Mouse (Mus musculus): ENCODE results near the gene Msn.

DNA sequence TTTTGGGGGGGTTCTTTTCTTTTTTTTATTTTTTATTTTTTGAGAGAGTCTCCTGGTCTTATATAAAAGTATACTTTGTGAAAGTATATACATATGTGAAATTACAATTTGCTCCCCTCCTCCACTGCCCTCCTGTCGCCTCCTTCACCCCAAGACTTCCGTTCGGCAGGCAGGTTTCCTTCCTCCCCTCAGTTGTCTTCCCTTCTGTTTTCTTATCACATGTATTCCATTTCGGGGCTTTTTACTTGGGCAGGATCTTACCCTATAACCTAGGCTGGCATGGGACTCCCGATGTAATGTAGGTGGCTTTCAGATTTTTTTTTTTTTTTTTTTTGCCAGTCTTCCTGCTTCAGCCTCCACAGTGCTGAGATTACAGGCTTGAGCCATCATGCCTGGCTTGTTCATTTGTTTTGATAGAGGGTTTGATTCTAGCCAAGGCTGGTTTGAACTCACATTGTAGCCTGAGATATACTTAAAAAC, 1.7 kb downstream of the Msn start:
- no peak for TF ChIP-seq POLR2A (IDR thresholded peaks at IDR 0.05; ENCODE audit: insufficient read depth, low read depth, low read length)
- TF ChIP-seq CTCF (IDR thresholded peaks at IDR 0.05), result no peak
